Mouse (Mus musculus): ENCODE results near the gene Fyb. TPM values are rescaled to one million over a fixed set of nuclear protein-coding genes. Genes with fewer than 3 reads are reported as not detected.
A peak's percentile ranks its signal among the peaks of the same experiment; 100 is the strongest.

Fyb gene
- polyA plus RNA-seq, 1 experiment from 2014 or later, result 3.6 TPM

- no peak overlapping the region for H3K9ac ChIP-seq
- 97% methylated on average over 4 of the region's 4 CpGs for WGBS
- no peak for ATAC-seq (ENCODE audit: low FRiP score, low read depth)
- no peak overlapping the region for H3K27ac ChIP-seq (replicated peaks)
- no peaks in the 10 kb centered on the region for H3K27me3 ChIP-seq
- no peaks in the 10 kb centered on the region for H3K9me3 ChIP-seq
- H3K4me2 ChIP-seq, result no peak overlapping the region
- H3K4me1 ChIP-seq (replicated peaks), result no peaks in the 10 kb centered on the region
- no peak overlapping the region for H3K4me3 ChIP-seq
- no peaks in the 10 kb centered on the region for H3K36me3 ChIP-seq
These were observed 43.2 kb downstream of the Fyb start for GRCm38 (mm10) chr15:6565873-6566272.

DNA sequence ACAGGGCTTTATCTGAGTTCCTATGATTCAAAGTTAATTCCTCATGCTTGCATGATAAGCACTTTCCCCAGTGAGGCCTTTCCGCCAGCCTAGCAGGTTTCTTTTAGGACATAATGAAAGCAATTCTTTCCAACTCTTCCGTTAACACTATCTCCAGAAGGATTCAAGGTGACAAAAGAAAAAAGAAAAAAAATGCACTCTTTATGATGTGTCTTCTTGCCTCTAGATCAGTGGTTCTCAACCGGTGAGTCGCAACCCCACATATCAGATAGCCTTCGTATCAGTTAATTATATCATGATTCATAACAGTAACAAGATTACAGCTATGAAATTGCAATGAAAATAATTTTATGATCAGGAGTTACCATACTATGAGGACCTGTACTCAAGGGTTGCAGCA lies 45.3 kb downstream of the Fyb start:
- Histone ChIP-seq H3K4me3 (no peak overlapping the region), H3K4me1 (replicated peaks) (no peaks in the 10 kb centered on the region), H3K27me3 (no peaks in the 10 kb centered on the region), H3K27ac (replicated peaks) (no peak overlapping the region), H3K9me3 (no peaks in the 10 kb centered on the region), H3K36me3 (no peaks in the 10 kb centered on the region), H3K9ac (no peak overlapping the region), H3K4me2 (no peak overlapping the region)
- WGBS, result 90% methylated on average over 5 of the region's 5 CpGs
- no peak for ATAC-seq (ENCODE audit: low FRiP score, low read depth)

DNA sequence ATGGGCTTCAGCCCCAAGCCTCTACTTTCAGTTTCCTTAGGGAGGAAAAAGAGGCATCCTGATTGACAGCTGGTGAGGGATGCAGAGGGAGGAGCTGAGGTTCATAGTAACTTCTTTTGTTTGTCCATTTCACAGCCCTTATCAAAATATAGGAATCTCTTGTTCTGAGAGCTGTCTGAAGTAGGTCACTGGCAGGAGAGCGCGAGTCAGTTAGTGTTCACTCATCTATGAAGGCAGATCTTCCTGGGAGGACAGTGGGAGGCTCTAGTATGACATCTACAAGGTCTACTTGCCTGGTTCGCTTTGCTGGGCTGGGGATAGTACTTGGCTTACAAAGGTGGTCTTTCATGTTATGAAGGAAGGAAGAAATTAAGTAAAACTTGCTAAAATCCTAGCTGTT lies 46.0 kb downstream of the Fyb start:
- Histone ChIP-seq H3K36me3 (no peaks in the 10 kb centered on the region), H3K27me3 (no peaks in the 10 kb centered on the region), H3K4me2 (no peak overlapping the region), H3K27ac (replicated peaks) (no peak overlapping the region), H3K4me1 (replicated peaks) (no peaks in the 10 kb centered on the region), H3K4me3 (no peak overlapping the region), H3K9ac (no peak overlapping the region), H3K9me3 (no peaks in the 10 kb centered on the region)
- ATAC-seq (ENCODE audit: low FRiP score, low read depth), result no peak
- WGBS, result 83% methylated on average over 3 of the region's 3 CpGs

DNA sequence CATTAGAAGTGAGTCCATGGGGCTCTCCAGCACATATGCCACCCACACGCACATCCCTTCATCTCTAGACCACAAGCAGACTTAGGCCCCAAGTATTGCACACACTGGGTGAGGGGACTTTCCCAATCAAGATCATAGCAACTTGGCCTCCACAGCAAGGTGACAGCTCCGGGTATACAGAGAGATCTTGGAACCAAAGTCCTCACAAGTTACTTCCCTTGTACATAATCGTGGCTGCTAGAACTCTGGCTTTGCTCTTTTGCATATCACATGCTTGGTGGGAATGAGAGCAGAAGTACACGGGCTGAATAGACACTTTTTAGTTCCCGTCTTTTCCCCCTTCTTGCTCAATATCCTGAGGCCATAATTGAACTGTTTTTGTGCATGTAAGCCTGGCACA lies 46.4 kb downstream of the Fyb start:
- Histone ChIP-seq H3K36me3 (no peaks in the 10 kb centered on the region), H3K27me3 (no peaks in the 10 kb centered on the region), H3K4me3 (no peak overlapping the region), H3K27ac (replicated peaks) (no peak overlapping the region), H3K9me3 (no peaks in the 10 kb centered on the region), H3K9ac (no peak overlapping the region), H3K4me2 (no peak overlapping the region), H3K4me1 (replicated peaks) (no peaks in the 10 kb centered on the region)
- no peak for ATAC-seq (ENCODE audit: low FRiP score, low read depth)
- 82% methylated on average over 5 of the region's 5 CpGs for WGBS

GRCm38 (mm10) chr15:6570164-6570861 lies 47.7 kb downstream of the Fyb start:
- Histone ChIP-seq H3K9me3 (no peaks in the 10 kb centered on the region), H3K36me3 (no peaks in the 10 kb centered on the region), H3K27me3 (no peaks in the 10 kb centered on the region), H3K4me3 (no peak overlapping the region), H3K4me2 (no peak overlapping the region), H3K9ac (no peak overlapping the region), H3K27ac (replicated peaks) (no peak overlapping the region), H3K4me1 (replicated peaks) (no peaks in the 10 kb centered on the region)
- ATAC-seq (ENCODE audit: low FRiP score, low read depth), result peak; percentile 42; the same call in 1 of the 2 replicates
- WGBS, result 97% methylated on average over 2 of the region's 2 CpGs

DNA sequence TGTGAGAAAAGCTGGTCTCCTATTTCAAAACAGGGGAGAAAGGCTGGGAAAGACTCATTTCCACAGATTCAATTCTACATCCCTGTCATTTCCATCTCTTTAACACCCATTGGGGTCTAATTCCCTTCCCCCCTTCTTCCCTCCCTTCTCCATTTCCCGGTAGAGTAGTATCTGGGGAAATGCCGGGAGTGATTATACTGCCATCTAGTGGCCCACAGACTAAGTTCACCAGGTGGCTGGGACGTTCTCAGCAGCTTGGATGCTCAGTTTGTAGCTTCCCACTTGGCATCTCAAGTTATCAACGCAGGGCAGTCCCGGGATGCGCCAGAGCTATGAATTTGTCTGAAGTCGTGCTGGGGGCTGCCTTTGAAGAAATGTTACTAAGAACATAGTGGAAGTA lies 48.2 kb downstream of the Fyb start:
- Histone ChIP-seq H3K27me3 (no peaks in the 10 kb centered on the region), H3K9me3 (no peaks in the 10 kb centered on the region), H3K9ac (no peak overlapping the region), H3K36me3 (no peaks in the 10 kb centered on the region), H3K27ac (replicated peaks) (no peak overlapping the region), H3K4me2 (no peak overlapping the region), H3K4me3 (no peak overlapping the region), H3K4me1 (replicated peaks) (no peaks in the 10 kb centered on the region)
- peak; percentile 88 for ATAC-seq (ENCODE audit: low FRiP score, low read depth)
- WGBS, result 9% methylated on average over 7 of the region's 7 CpGs

DNA sequence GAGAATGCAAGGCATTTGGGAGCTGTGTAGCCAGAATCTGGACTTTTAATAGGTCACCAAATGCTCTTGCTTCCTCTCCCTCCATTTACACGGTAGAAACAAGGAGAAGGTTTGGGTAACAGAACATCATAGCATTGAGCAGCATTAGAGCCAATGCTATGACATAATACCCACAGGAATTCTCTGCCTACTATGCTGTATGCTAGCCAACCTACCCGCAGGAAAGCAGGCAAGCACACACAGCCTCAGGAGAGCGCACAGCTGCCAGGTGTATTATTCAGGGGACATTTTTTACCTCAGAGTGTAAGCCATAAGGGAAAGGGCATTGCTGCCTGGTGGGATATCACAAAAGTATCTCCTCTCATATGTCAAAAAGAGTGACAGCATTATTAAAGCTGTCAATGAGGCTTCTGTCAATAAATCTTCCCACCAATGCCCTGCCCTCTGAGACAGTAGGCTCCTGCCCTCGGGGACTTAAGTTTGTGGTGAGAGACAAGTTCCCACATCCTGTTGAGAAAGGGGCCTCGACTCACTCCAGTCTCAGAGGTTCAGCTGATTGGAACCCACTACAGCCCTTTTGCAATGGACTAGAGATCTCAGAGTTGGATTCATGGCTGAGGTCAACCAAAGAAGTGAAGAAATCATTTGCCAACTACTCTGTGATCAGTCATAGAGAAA lies 51.8 kb downstream of the Fyb start:
- H3K9ac ChIP-seq, result no peak overlapping the region
- H3K36me3 ChIP-seq, result no peaks in the 10 kb centered on the region
- 46% methylated on average over 5 of the region's 5 CpGs for WGBS
- no peaks in the 10 kb centered on the region for H3K9me3 ChIP-seq
- no peak overlapping the region for H3K4me2 ChIP-seq
- no peaks in the 10 kb centered on the region for H3K4me1 ChIP-seq (replicated peaks)
- no peak for ATAC-seq (ENCODE audit: low FRiP score, low read depth)
- H3K4me3 ChIP-seq, result no peak overlapping the region
- no peak overlapping the region for H3K27ac ChIP-seq (replicated peaks)
- H3K27me3 ChIP-seq, result no peaks in the 10 kb centered on the region

- Histone ChIP-seq H3K4me1 (replicated peaks) (no peaks in the 10 kb centered on the region), H3K27me3 (no peaks in the 10 kb centered on the region), H3K36me3 (no peaks in the 10 kb centered on the region), H3K4me2 (no peak overlapping the region), H3K9me3 (no peaks in the 10 kb centered on the region), H3K4me3 (no peak overlapping the region), H3K9ac (no peak overlapping the region), H3K27ac (replicated peaks) (no peak overlapping the region)
- 74% methylated on average over 9 of the region's 9 CpGs for WGBS
- ATAC-seq (ENCODE audit: low FRiP score, low read depth), result no peak
These were observed 55.3 kb downstream of the Fyb start for GRCm38 (mm10) chr15:6577971-6578370.

GRCm38 (mm10) chr15:6578654-6579053 lies 56.0 kb downstream of the Fyb start:
- 90% methylated on average over 2 of the region's 2 CpGs for WGBS
- no peak overlapping the region for H3K4me3 ChIP-seq
- H3K36me3 ChIP-seq, result no peaks in the 10 kb centered on the region
- H3K4me2 ChIP-seq, result no peak overlapping the region
- no peak overlapping the region for H3K9ac ChIP-seq
- H3K9me3 ChIP-seq, result no peaks in the 10 kb centered on the region
- no peak overlapping the region for H3K27ac ChIP-seq (replicated peaks)
- H3K27me3 ChIP-seq, result no peaks in the 10 kb centered on the region
- no peaks in the 10 kb centered on the region for H3K4me1 ChIP-seq (replicated peaks)
- no peak for ATAC-seq (ENCODE audit: low FRiP score, low read depth)

GRCm38 (mm10) chr15:6579194-6579768 lies 56.6 kb downstream of the Fyb start:
- Histone ChIP-seq H3K4me2 (no peak overlapping the region), H3K27me3 (no peaks in the 10 kb centered on the region), H3K36me3 (no peaks in the 10 kb centered on the region), H3K27ac (replicated peaks) (no peak overlapping the region), H3K4me3 (no peak overlapping the region), H3K9ac (no peak overlapping the region), H3K4me1 (replicated peaks) (no peaks in the 10 kb centered on the region), H3K9me3 (no peaks in the 10 kb centered on the region)
- 84% methylated on average over 15 of the region's 15 CpGs for WGBS
- no peak for ATAC-seq (ENCODE audit: low FRiP score, low read depth)

DNA sequence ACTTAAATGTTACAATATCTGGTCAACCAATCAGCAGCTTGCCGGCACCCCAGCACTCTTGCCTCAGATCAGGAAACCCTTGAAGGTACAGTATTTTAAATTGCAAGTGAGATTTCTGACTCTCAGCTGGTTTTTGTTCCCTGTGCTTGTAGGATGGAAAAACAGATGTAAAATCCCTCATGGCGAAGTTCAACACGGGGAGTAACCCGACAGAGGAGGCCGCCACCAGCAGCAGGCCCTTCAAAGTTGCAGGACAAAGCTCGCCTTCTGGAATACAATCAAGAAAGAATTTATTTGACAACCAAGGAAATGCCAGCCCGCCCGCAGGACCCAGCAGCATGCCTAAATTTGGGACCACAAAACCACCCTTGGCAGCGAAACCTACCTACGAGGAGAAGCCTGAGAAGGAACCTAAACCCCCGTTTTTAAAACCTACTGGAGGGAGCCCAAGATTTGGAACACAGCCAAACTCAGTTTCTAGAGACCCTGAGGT lies 57.2 kb downstream of the Fyb start:
- H3K4me3 ChIP-seq, result no peak overlapping the region
- WGBS, result 86% methylated on average over 11 of the region's 11 CpGs
- no peak overlapping the region for H3K4me2 ChIP-seq
- H3K27ac ChIP-seq (replicated peaks), result no peak overlapping the region
- ATAC-seq (ENCODE audit: low FRiP score, low read depth), result no peak
- H3K9ac ChIP-seq, result no peak overlapping the region
- H3K27me3 ChIP-seq, result no peaks in the 10 kb centered on the region
- H3K4me1 ChIP-seq (replicated peaks), result no peaks in the 10 kb centered on the region
- no peaks in the 10 kb centered on the region for H3K9me3 ChIP-seq
- H3K36me3 ChIP-seq, result no peaks in the 10 kb centered on the region

- Histone ChIP-seq H3K9ac (no peak overlapping the region), H3K9me3 (no peaks in the 10 kb centered on the region), H3K4me2 (no peak overlapping the region), H3K27me3 (no peaks in the 10 kb centered on the region), H3K4me1 (replicated peaks) (no peaks in the 10 kb centered on the region), H3K27ac (replicated peaks) (no peak overlapping the region), H3K36me3 (no peaks in the 10 kb centered on the region), H3K4me3 (no peak overlapping the region)
- no peak for ATAC-seq (ENCODE audit: low FRiP score, low read depth)
- WGBS, result 93% methylated on average over 4 of the region's 4 CpGs
These were observed 62.0 kb downstream of the Fyb start for GRCm38 (mm10) chr15:6584645-6585044.
